Mouse (Mus musculus) cerebellum, adult 2 months (tissue): ENCODE results near the gene Catsperg1. TPM values are rescaled to one million over a fixed set of nuclear protein-coding genes. Genes with fewer than 3 reads are reported as not detected.

Experiments
- DNase-seq, 2 experiments: peaks; one replicate each; pipeline ENCODE4 v3.0.0; 2021
- H3K27ac ChIP-seq: fragments of 200-500 bp; 2 replicates; pipeline ENCODE4 v1.5.1; 2012; ENCODE audit warnings: low read length, control low read depth, inconsistent platforms; ENCODE audit not compliant: insufficient read depth
- H3K27me3 ChIP-seq: fragments of 200-500 bp; 2 replicates; pipeline ENCODE4 v1.6.1; 2012; ENCODE audit warnings: inconsistent platforms, mild to moderate bottlenecking, low read length, moderate library complexity; ENCODE audit not compliant: control insufficient read depth, insufficient read depth
- H3K4me1 ChIP-seq: fragments of 200-500 bp; 2 replicates; pipeline ENCODE4 v1.6.1; 2011; ENCODE audit warnings: low read length; ENCODE audit not compliant: control insufficient read depth, insufficient read depth
- H3K4me3 ChIP-seq: fragments of 200-500 bp; replicated peaks from 2 replicates; pipeline ENCODE3; 2011; ENCODE audit warnings: mild to moderate bottlenecking, low read depth, low read length, control low read depth; ENCODE audit not compliant: insufficient read depth
- CTCF ChIP-seq: fragments of 200-500 bp; IDR thresholded peaks from 2 replicates; pipeline ENCODE4 v1.5.1; 2011; ENCODE audit warnings: low read depth, mild to moderate bottlenecking, control low read depth, low read length, moderate library complexity, borderline replicate concordance; ENCODE audit not compliant: insufficient read depth
- POLR2A ChIP-seq: fragments of 200-500 bp; IDR thresholded peaks from 2 replicates; pipeline ENCODE4 v1.6.1; 2011; ENCODE audit warnings: low read length, control low read depth, borderline replicate concordance; ENCODE audit not compliant: insufficient read depth
- WGBS: fragments of 180-500 bp; shearing (Covaris S2); methylation state at CpG from one replicate; pipeline ENCODE4 v1.1.7; 2018; 5-methylcytosine and 5-hydroxymethylcytosine counted together
- polyA plus RNA-seq: library from polyadenylated mRNA; depleted of rRNA; stranded (reverse); fragments of >200 nt; gene quantifications from 2 replicates; pipeline ENCODE4 v1.2.3, GENCODE M21; 2012

The Catsperg1 gene
- polyA plus RNA-seq, 1 experiment: 1.0 TPM

GRCm38 (mm10) chr7:29236593-29236992 lies 22.8 kb upstream of the Catsperg1 start:
- no peak for TF ChIP-seq POLR2A
- no peak for TF ChIP-seq CTCF
- no peak overlapping the region for H3K27ac ChIP-seq
- DNase-seq: no peak
- WGBS: 85% methylated on average over 4 of the region's 4 CpGs
- peaks cover 20% of the 10 kb centered on the region for H3K4me1 ChIP-seq
- H3K27me3 ChIP-seq: no peaks in the 10 kb centered on the region
- no peak overlapping the region for H3K4me3 ChIP-seq

DNA sequence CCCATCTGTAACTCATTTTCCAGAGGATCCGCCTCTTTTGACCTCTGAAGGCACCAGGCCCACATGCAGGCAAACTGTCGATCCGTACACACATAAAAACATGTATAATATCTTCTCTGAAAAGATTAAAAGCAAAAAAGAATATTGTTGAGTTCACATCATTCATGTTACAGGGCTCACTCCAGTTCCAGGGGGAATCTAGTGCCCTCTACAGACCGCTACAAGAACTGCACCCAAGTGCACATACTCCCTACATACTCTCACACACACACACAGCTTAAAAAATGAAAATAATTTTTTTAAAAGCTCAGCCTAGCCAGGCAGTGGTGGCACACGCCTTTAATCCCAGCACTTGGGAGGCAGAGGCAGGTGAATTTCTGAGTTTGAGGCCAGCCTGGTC lies 20.8 kb upstream of the Catsperg1 start:
- no peak for DNase-seq
- H3K27ac ChIP-seq: no peak overlapping the region
- no peaks in the 10 kb centered on the region for H3K27me3 ChIP-seq
- TF ChIP-seq CTCF: no peak
- H3K4me3 ChIP-seq: no peak overlapping the region
- peaks cover 12% of the 10 kb centered on the region; the same call in 1 of the 2 replicates for H3K4me1 ChIP-seq
- 81% methylated on average over 5 of the region's 5 CpGs for WGBS

DNA sequence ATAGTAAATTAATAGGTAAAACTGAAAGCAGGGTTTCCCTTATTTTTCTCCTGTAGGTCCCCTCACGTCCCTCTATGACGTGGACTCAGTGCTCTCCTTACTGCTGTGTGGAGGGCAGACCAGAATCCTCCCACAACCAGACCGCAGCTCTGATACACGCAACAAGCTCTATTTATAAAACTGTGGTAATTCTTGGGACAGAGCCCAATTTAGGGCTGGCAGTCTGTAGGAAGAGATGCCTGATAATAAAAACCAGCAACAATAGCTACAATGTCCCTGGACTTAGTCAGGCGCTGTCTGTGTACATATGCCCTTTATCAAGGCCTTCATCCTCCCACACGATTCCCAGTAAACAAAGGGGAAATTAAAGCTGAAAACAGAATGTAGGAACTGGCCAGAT lies 19.9 kb upstream of the Catsperg1 start:
- H3K4me3 ChIP-seq: no peak overlapping the region
- H3K27ac ChIP-seq: no peak overlapping the region
- no peak for TF ChIP-seq POLR2A
- no peak for TF ChIP-seq CTCF
- H3K4me1 ChIP-seq: peaks cover 5% of the 10 kb centered on the region; the same call in 1 of the 2 replicates
- no peaks in the 10 kb centered on the region for H3K27me3 ChIP-seq
- 55% methylated on average over 6 of the region's 6 CpGs for WGBS
- DNase-seq: no peak

- H3K27me3 ChIP-seq: no peaks in the 10 kb centered on the region
- peaks cover 5% of the 10 kb centered on the region; the same call in 1 of the 2 replicates for H3K4me1 ChIP-seq
- peak within 1 kb of the TSS; percentile 42 for H3K4me3 ChIP-seq
- no peak within 1 kb of the TSS for H3K27ac ChIP-seq
- TF ChIP-seq POLR2A: no peak
- TF ChIP-seq CTCF: no peak
- DNase-seq: no peak
- WGBS: 3% methylated on average over 62 of the region's 62 CpGs
These were observed 18.6 kb upstream of the Catsperg1 start, which contains the start of gene Kcnk6 for GRCm38 (mm10) chr7:29232247-29233013. Gene Kcnk6 (minus strand): TSS chr7:29232515.

DNA sequence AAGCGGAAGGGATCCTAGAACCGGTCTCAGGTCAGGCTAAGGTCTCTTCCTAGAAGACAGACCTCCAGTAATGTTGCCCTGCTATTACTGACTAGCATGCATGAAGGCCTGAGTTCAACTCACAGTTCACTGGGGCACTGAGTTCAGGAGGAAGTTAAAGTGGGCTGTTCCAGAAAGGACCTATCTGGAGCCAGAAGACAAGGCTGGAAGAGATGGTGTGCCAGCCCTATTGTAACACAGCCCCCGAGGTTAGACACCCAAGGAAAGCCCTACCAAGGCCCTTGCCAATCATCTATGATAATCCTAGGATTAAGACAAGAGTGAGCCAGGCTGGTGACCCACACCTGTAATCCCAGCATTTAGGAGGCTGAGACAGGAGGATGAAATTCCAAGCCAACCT lies 17.7 kb upstream of the Catsperg1 start:
- H3K4me3 ChIP-seq: no peak overlapping the region
- no peak overlapping the region for H3K27ac ChIP-seq
- 64% methylated on average over 3 of the region's 3 CpGs for WGBS
- H3K4me1 ChIP-seq: peaks cover 5% of the 10 kb centered on the region; the same call in 1 of the 2 replicates
- no peak for DNase-seq
- H3K27me3 ChIP-seq: no peaks in the 10 kb centered on the region
- TF ChIP-seq CTCF (no peak), POLR2A (no peak)

- H3K4me1 ChIP-seq: peaks cover 5% of the 10 kb centered on the region; the same call in 1 of the 2 replicates
- 33% methylated on average over 3 of the region's 3 CpGs for WGBS
- H3K4me3 ChIP-seq: no peak overlapping the region
- DNase-seq: no peak
- no peaks in the 10 kb centered on the region for H3K27me3 ChIP-seq
- no peak overlapping the region for H3K27ac ChIP-seq
- TF ChIP-seq POLR2A (no peak), CTCF (no peak)
These were observed 16.7 kb upstream of the Catsperg1 start for GRCm38 (mm10) chr7:29230560-29230959.

- no peak overlapping the region for H3K27ac ChIP-seq
- no peak for TF ChIP-seq CTCF
- no peak for TF ChIP-seq POLR2A
- no peak overlapping the region for H3K4me3 ChIP-seq
- H3K4me1 ChIP-seq: no peaks in the 10 kb centered on the region
- 78% methylated on average over 4 of the region's 4 CpGs for WGBS
- no peaks in the 10 kb centered on the region; the same call in 1 of the 2 replicates for H3K27me3 ChIP-seq
- DNase-seq: no peak
These were observed 14.4 kb upstream of the Catsperg1 start for GRCm38 (mm10) chr7:29228202-29228601.

DNA sequence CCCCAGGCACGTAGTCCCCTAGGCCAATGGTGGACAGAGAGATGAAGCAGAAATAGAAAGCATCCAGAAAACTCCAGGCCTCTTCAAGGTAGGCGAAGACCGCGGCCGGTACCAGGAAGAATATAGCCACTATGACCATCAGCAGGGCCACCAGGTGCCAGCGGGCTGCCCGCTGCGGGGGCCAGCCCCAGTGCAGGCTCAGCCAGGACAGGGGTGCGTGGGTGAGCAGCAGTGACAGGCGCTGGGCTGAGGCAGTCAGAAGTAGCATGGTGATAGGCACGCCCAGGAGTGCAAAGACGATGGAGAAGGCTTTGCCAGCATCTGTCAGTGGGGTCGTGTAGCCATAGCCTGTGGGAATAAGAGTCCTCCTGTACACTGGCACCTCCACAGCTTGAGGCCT lies 11.7 kb upstream of the Catsperg1 start:
- 56% methylated on average over 13 of the region's 13 CpGs for WGBS
- DNase-seq: no peak
- no peaks in the 10 kb centered on the region; the same call in 1 of the 2 replicates for H3K27me3 ChIP-seq
- H3K4me3 ChIP-seq: no peak overlapping the region
- TF ChIP-seq POLR2A (no peak), CTCF (no peak)
- H3K4me1 ChIP-seq: no peaks in the 10 kb centered on the region
- no peak overlapping the region for H3K27ac ChIP-seq
